Mouse (Mus musculus) heart, embryonic 15.5 days (tissue): ENCODE measurements around the gene Hist1h3e. TPM values are rescaled to one million over a fixed set of nuclear protein-coding genes. Genes with fewer than 3 reads are reported as not detected.
"Not testable (repeated sequence)": the region's sequence is repeated elsewhere in the genome, so short reads cannot be mapped to it uniquely, and the experiment has no call there.

Experiments used
- ATAC-seq: fragments of 200-750 bp; cut with Nextera tagmentation; replicated peaks from 2 replicates; pipeline ENCODE4 v1.8.0; 2017; ENCODE audit warnings: low read depth, moderate TSS enrichment; ENCODE audit not compliant: insufficient number of reproducible peaks, insufficient read depth, low FRiP score
- H3K27ac ChIP-seq: fragments of 300-500 bp; sonication (generic); 2 replicates; pipeline ENCODE4 v1.5.1; 2015; ENCODE audit warnings: mild to moderate bottlenecking, inconsistent platforms
- H3K27me3 ChIP-seq: fragments of 300-500 bp; sonication (generic); 2 replicates; pipeline ENCODE4 v1.6.1; 2015; ENCODE audit warnings: inconsistent platforms
- H3K36me3 ChIP-seq: fragments of 300-500 bp; sonication (generic); 2 replicates; pipeline ENCODE4 v1.6.1; 2015; ENCODE audit warnings: mild to moderate bottlenecking, inconsistent platforms
- H3K4me1 ChIP-seq: fragments of 300-500 bp; sonication (generic); replicated peaks from 2 replicates; pipeline ENCODE4 v1.6.1; 2015; ENCODE audit warnings: inconsistent platforms
- H3K4me2 ChIP-seq: fragments of 300-500 bp; sonication (generic); 2 replicates; pipeline ENCODE4 v1.6.1; 2015; ENCODE audit warnings: inconsistent platforms, mild to moderate bottlenecking, moderate library complexity
- H3K4me3 ChIP-seq: fragments of 300-500 bp; sonication (generic); 2 replicates; pipeline ENCODE4 v1.5.1; 2015; ENCODE audit warnings: mild to moderate bottlenecking, inconsistent platforms
- H3K9ac ChIP-seq: fragments of 300-500 bp; sonication (generic); 2 replicates; pipeline ENCODE4 v1.6.1; 2015; ENCODE audit warnings: mild to moderate bottlenecking, inconsistent platforms
- H3K9me3 ChIP-seq: fragments of 300-500 bp; sonication (generic); replicated peaks from 2 replicates; pipeline ENCODE4 v1.6.1; 2016; ENCODE audit warnings: inconsistent platforms
- WGBS: fragments of 180-500 bp; shearing (Covaris S2); methylation state at CpG from one replicate; pipeline ENCODE4 v1.1.7; 2015; ENCODE audit warnings: mixed read lengths; 5-methylcytosine and 5-hydroxymethylcytosine counted together
- polyA plus RNA-seq: library from polyadenylated mRNA; unstranded; fragments of >200 nt; fragmentation: Nextera tagmentation; extraction: Ambion mirVana; gene quantifications from 2 replicates; pipeline ENCODE4 v1.2.1, GENCODE M21; 2015

The Hist1h3e gene
- polyA plus RNA-seq, 1 experiment from 2014 or later: 1.7 TPM

- peak overlapping the region; percentile 97; the same call in 1 of the 2 replicates for H3K27ac ChIP-seq
- WGBS: 73% methylated on average over 3 of the region's 3 CpGs
- no peaks in the 10 kb centered on the region for H3K9me3 ChIP-seq
- peaks cover 16% of the 10 kb centered on the region for H3K4me1 ChIP-seq
- H3K9ac ChIP-seq: no peak overlapping the region
- no peaks in the 10 kb centered on the region for H3K27me3 ChIP-seq
- H3K36me3 ChIP-seq: no peaks in the 10 kb centered on the region
- 0 out of 2 replicates have a peak overlapping the region, but pooled peaks have one; percentile 4 for H3K4me3 ChIP-seq
- peak overlapping the region; percentile 95; the same call in 1 of the 2 replicates for H3K4me2 ChIP-seq
- ATAC-seq: no peak
Observed at GRCm38 (mm10) chr13:23556906-23557305, 5.3 kb downstream of the Hist1h3e start.

GRCm38 (mm10) chr13:23555839-23556416 lies 6.2 kb downstream of the Hist1h3e start:
- Histone ChIP-seq H3K36me3 (no peaks in the 10 kb centered on the region), H3K4me1 (peaks cover 18% of the 10 kb centered on the region), H3K9ac (peak overlapping the region; percentile 86), H3K9me3 (no peaks in the 10 kb centered on the region), H3K4me3 (peak overlapping the region; percentile 59), H3K4me2 (peak overlapping the region; percentile 95), H3K27me3 (no peaks in the 10 kb centered on the region), H3K27ac (peak overlapping the region; percentile 97)
- under 1% methylated on average over 18 of the region's 18 CpGs for WGBS
- ATAC-seq: peak; percentile 75

GRCm38 (mm10) chr13:23554925-23555838 lies 7.0 kb downstream of the Hist1h3e start:
- Histone ChIP-seq H3K9ac (peak overlapping the region; percentile 86), H3K4me3 (peak overlapping the region; percentile 59), H3K4me2 (peak overlapping the region; percentile 95), H3K9me3 (no peaks in the 10 kb centered on the region), H3K36me3 (no peaks in the 10 kb centered on the region), H3K27me3 (no peaks in the 10 kb centered on the region), H3K4me1 (peaks cover 21% of the 10 kb centered on the region), H3K27ac (peak overlapping the region; percentile 97)
- ATAC-seq: peak; percentile 86
- under 1% methylated on average over 54 of the region's 54 CpGs for WGBS

GRCm38 (mm10) chr13:23554393-23554792 lies 7.8 kb downstream of the Hist1h3e start:
- H3K9me3 ChIP-seq: no peaks in the 10 kb centered on the region
- H3K4me2 ChIP-seq: peak overlapping the region; percentile 95
- WGBS: 15% methylated on average over 9 of the region's 9 CpGs
- no peak for ATAC-seq
- peaks cover 21% of the 10 kb centered on the region for H3K4me1 ChIP-seq
- peak overlapping the region; percentile 97 for H3K27ac ChIP-seq
- H3K9ac ChIP-seq: peak overlapping the region; percentile 86; the same call in 1 of the 2 replicates
- no peaks in the 10 kb centered on the region for H3K36me3 ChIP-seq
- H3K27me3 ChIP-seq: no peaks in the 10 kb centered on the region
- peak overlapping the region; percentile 59 for H3K4me3 ChIP-seq

GRCm38 (mm10) chr13:23552962-23553361 lies 9.2 kb downstream of the Hist1h3e start, which contains the start of gene Hist1h1d:
Hist1h1d (plus strand) TSS chr13:23553262.
- H3K4me2 ChIP-seq: peak within 1 kb of the TSS; percentile 95
- no peaks in the 10 kb centered on the region for H3K9me3 ChIP-seq
- H3K4me1 ChIP-seq: peaks cover 21% of the 10 kb centered on the region
- H3K36me3 ChIP-seq: no peaks in the 10 kb centered on the region
- no peaks in the 10 kb centered on the region for H3K27me3 ChIP-seq
- H3K4me3 ChIP-seq: no peak within 1 kb of the TSS
- H3K9ac ChIP-seq: 0 out of 2 replicates have a peak within 1 kb of the TSS, but pooled peaks have one; percentile 86
- ATAC-seq: no peak
- H3K27ac ChIP-seq: peak within 1 kb of the TSS; percentile 97

- 44% methylated on average over 8 of the region's 8 CpGs for WGBS
- H3K9me3 ChIP-seq: no peaks in the 10 kb centered on the region
- no peaks in the 10 kb centered on the region for H3K36me3 ChIP-seq
- H3K27ac ChIP-seq: peak overlapping the region; percentile 91
- peaks cover 21% of the 10 kb centered on the region for H3K4me1 ChIP-seq
- H3K4me2 ChIP-seq: peak overlapping the region; percentile 75
- no peak overlapping the region for H3K9ac ChIP-seq
- H3K27me3 ChIP-seq: no peaks in the 10 kb centered on the region
- H3K4me3 ChIP-seq: peak overlapping the region; percentile 53
- ATAC-seq: no peak
Observed at GRCm38 (mm10) chr13:23551931-23552914, 9.9 kb downstream of the Hist1h3e start.

GRCm38 (mm10) chr13:23551146-23551834 lies 10.9 kb downstream of the Hist1h3e start, which contains the start of gene Hist1h4f:
Hist1h4f (minus strand) TSS chr13:23551648.
- not testable (repeated sequence) for H3K9me3 ChIP-seq, H3K27me3 ChIP-seq, H3K36me3 ChIP-seq
- peak; percentile 84 for ATAC-seq
- peak within 1 kb of the TSS; percentile 91 for H3K27ac ChIP-seq
- H3K4me1 ChIP-seq: peaks cover 18% of the 10 kb centered on the region
- under 1% methylated on average over 47 of the region's 47 CpGs for WGBS
- peak within 1 kb of the TSS; percentile 53 for H3K4me3 ChIP-seq
- H3K4me2 ChIP-seq: peak within 1 kb of the TSS; percentile 75
- H3K9ac ChIP-seq: peak within 1 kb of the TSS; percentile 57

- peak overlapping the region; percentile 57 for H3K9ac ChIP-seq
- peaks cover 18% of the 10 kb centered on the region for H3K4me1 ChIP-seq
- ATAC-seq: no peak
- H3K4me3 ChIP-seq: peak overlapping the region; percentile 53
- 6% methylated on average over 3 of the region's 3 CpGs for WGBS
- no peaks in the 10 kb centered on the region for H3K27me3 ChIP-seq
- H3K4me2 ChIP-seq: peak overlapping the region; percentile 75
- peak overlapping the region; percentile 91 for H3K27ac ChIP-seq
- H3K36me3 ChIP-seq: no peaks in the 10 kb centered on the region
- H3K9me3 ChIP-seq: no peaks in the 10 kb centered on the region
Observed at GRCm38 (mm10) chr13:23550761-23551145, 11.4 kb downstream of the Hist1h3e start.

GRCm38 (mm10) chr13:23546694-23547093 lies 15.5 kb downstream of the Hist1h3e start:
- Histone ChIP-seq H3K4me3 (no peak overlapping the region), H3K36me3 (no peaks in the 10 kb centered on the region), H3K9me3 (no peaks in the 10 kb centered on the region), H3K4me2 (no peak overlapping the region), H3K4me1 (peaks cover 13% of the 10 kb centered on the region), H3K9ac (no peak overlapping the region), H3K27ac (no peak overlapping the region), H3K27me3 (no peaks in the 10 kb centered on the region)
- no peak for ATAC-seq
- WGBS: 61% methylated on average over 5 of the region's 5 CpGs

GRCm38 (mm10) chr13:23544787-23545120 lies 17.4 kb downstream of the Hist1h3e start:
- H3K27ac ChIP-seq: peak overlapping the region; percentile 92
- H3K27me3 ChIP-seq, H3K4me1 ChIP-seq, H3K9me3 ChIP-seq, H3K36me3 ChIP-seq: not testable (repeated sequence)
- H3K9ac ChIP-seq: 0 out of 2 replicates have a peak overlapping the region, but pooled peaks have one; percentile 33
- ATAC-seq: peak; percentile 5; the same call in 1 of the 2 replicates
- 0% methylated on average over 14 of the region's 14 CpGs for WGBS
- H3K4me3 ChIP-seq: peak overlapping the region; percentile 58
- peak overlapping the region; percentile 77 for H3K4me2 ChIP-seq
